Mouse (Mus musculus): ENCODE results near the gene Lsm14a. TPM values are rescaled to one million over a fixed set of nuclear protein-coding genes. Genes with fewer than 3 reads are reported as not detected.

The Lsm14a gene
- polyA plus RNA-seq (2015; fragmentation: Nextera tagmentation; extraction: Ambion mirVana) = 46.7 and 47.1 TPM in 2 replicates

GRCm38 (mm10) chr7:34393215-34393614 lies at the start of gene Lsm14a:
Lsm14a (minus strand) TSS chr7:34393315.
- H3K27ac ChIP-seq (ENCODE audit: low read depth, low read length) = no peak within 1 kb of the TSS
- ATAC-seq = no peak

GRCm38 (mm10) chr7:34438903-34439302 lies 45.8 kb upstream of the Lsm14a start:
- H3K9me3 ChIP-seq (ENCODE audit: control insufficient read depth) = no peaks in the 10 kb centered on the region
- 38% methylated on average over 6 of the region's 6 CpGs for WGBS
- no peaks in the 10 kb centered on the region for H3K36me3 ChIP-seq (ENCODE audit: control insufficient read depth, insufficient read depth)
- H3K27ac ChIP-seq (ENCODE audit: low read depth, low read length) = no peak overlapping the region
- H3K4me2 ChIP-seq (replicated peaks; ENCODE audit: low read depth) = no peak overlapping the region
- no peaks in the 10 kb centered on the region for H3K4me1 ChIP-seq (replicated peaks; ENCODE audit: control insufficient read depth, insufficient read depth, low read length)
- TF ChIP-seq CTCF (IDR thresholded peaks at IDR 0.05; ENCODE audit: low read depth) = peak; percentile 64
- H3K27me3 ChIP-seq (replicated peaks; ENCODE audit: control insufficient read depth, insufficient read depth, low read length) = no peaks in the 10 kb centered on the region
- H3K4me3 ChIP-seq (ENCODE audit: low read depth, low read length) = no peak overlapping the region
- no peak overlapping the region for H3K9ac ChIP-seq (ENCODE audit: low read depth, low read length)
- ATAC-seq = no peak

More at GRCm38 (mm10) chr7:34393215-34393614, at the start of gene Lsm14a:
- no peak within 1 kb of the TSS for H3K4me2 ChIP-seq (replicated peaks; ENCODE audit: low read depth)
- no peak for TF ChIP-seq CTCF (IDR thresholded peaks at IDR 0.05; ENCODE audit: low read depth)
- H3K27me3 ChIP-seq (replicated peaks; ENCODE audit: control insufficient read depth, insufficient read depth, low read length) = no peaks in the 10 kb centered on the region
- no peak within 1 kb of the TSS for H3K9ac ChIP-seq (ENCODE audit: low read depth, low read length)
- H3K9me3 ChIP-seq (ENCODE audit: control insufficient read depth) = no peaks in the 10 kb centered on the region
- H3K4me1 ChIP-seq (replicated peaks; ENCODE audit: control insufficient read depth, insufficient read depth, low read length) = 0 out of 2 replicates have a peak, but pooled peaks cover 3% of the 10 kb centered on the region
- no peak within 1 kb of the TSS for H3K4me3 ChIP-seq (ENCODE audit: low read depth, low read length)
- H3K36me3 ChIP-seq (ENCODE audit: control insufficient read depth, insufficient read depth) = no peaks in the 10 kb centered on the region

- H3K9ac ChIP-seq (ENCODE audit: low read depth, low read length) = no peak overlapping the region
- H3K4me2 ChIP-seq (replicated peaks; ENCODE audit: low read depth) = no peak overlapping the region
- H3K4me1 ChIP-seq (replicated peaks; ENCODE audit: control insufficient read depth, insufficient read depth, low read length) = no peaks in the 10 kb centered on the region
- no peaks in the 10 kb centered on the region for H3K9me3 ChIP-seq (ENCODE audit: control insufficient read depth)
- no peak for ATAC-seq
- 73% methylated on average over 1 of the region's 1 CpGs for WGBS
- H3K36me3 ChIP-seq (ENCODE audit: control insufficient read depth, insufficient read depth) = no peaks in the 10 kb centered on the region
- 0 out of 2 replicates have a peak, but pooled peaks have one; percentile 13 for TF ChIP-seq CTCF (IDR thresholded peaks at IDR 0.05; ENCODE audit: low read depth)
- no peak overlapping the region for H3K27ac ChIP-seq (ENCODE audit: low read depth, low read length)
- no peaks in the 10 kb centered on the region for H3K27me3 ChIP-seq (replicated peaks; ENCODE audit: control insufficient read depth, insufficient read depth, low read length)
- no peak overlapping the region for H3K4me3 ChIP-seq (ENCODE audit: low read depth, low read length)
These were observed 40.5 kb upstream of the Lsm14a start for GRCm38 (mm10) chr7:34433597-34433996.

GRCm38 (mm10) chr7:34421201-34421600 lies 28.1 kb upstream of the Lsm14a start:
- H3K36me3 ChIP-seq (ENCODE audit: control insufficient read depth, insufficient read depth) = no peaks in the 10 kb centered on the region
- no peak overlapping the region for H3K4me3 ChIP-seq (ENCODE audit: low read depth, low read length)
- no peak for TF ChIP-seq CTCF (IDR thresholded peaks at IDR 0.05; ENCODE audit: low read depth)
- WGBS = 81% methylated on average over 2 of the region's 2 CpGs
- no peak overlapping the region for H3K27ac ChIP-seq (ENCODE audit: low read depth, low read length)
- H3K9ac ChIP-seq (ENCODE audit: low read depth, low read length) = no peak overlapping the region
- H3K4me1 ChIP-seq (replicated peaks; ENCODE audit: control insufficient read depth, insufficient read depth, low read length) = no peaks in the 10 kb centered on the region
- no peak overlapping the region for H3K4me2 ChIP-seq (replicated peaks; ENCODE audit: low read depth)
- no peaks in the 10 kb centered on the region for H3K27me3 ChIP-seq (replicated peaks; ENCODE audit: control insufficient read depth, insufficient read depth, low read length)
- H3K9me3 ChIP-seq (ENCODE audit: control insufficient read depth) = no peaks in the 10 kb centered on the region
- ATAC-seq = no peak

- Histone ChIP-seq H3K27me3 (replicated peaks; ENCODE audit: control insufficient read depth, insufficient read depth, low read length) (no peaks in the 10 kb centered on the region), H3K27ac (ENCODE audit: low read depth, low read length) (no peak overlapping the region), H3K4me2 (replicated peaks; ENCODE audit: low read depth) (0 out of 2 replicates have a peak overlapping the region, but pooled peaks have one; percentile 3), H3K9me3 (ENCODE audit: control insufficient read depth) (no peaks in the 10 kb centered on the region), H3K4me3 (ENCODE audit: low read depth, low read length) (no peak overlapping the region), H3K4me1 (replicated peaks; ENCODE audit: control insufficient read depth, insufficient read depth, low read length) (no peaks in the 10 kb centered on the region), H3K9ac (ENCODE audit: low read depth, low read length) (no peak overlapping the region), H3K36me3 (ENCODE audit: control insufficient read depth, insufficient read depth) (no peaks in the 10 kb centered on the region)
- ATAC-seq = peak; percentile 56
- peak; percentile 96 for TF ChIP-seq CTCF (IDR thresholded peaks at IDR 0.05; ENCODE audit: low read depth)
- WGBS = 8% methylated on average over 8 of the region's 8 CpGs
These were observed 14.4 kb upstream of the Lsm14a start for GRCm38 (mm10) chr7:34407492-34407891.

GRCm38 (mm10) chr7:34403876-34404275 lies 10.8 kb upstream of the Lsm14a start:
- whole genome bisulfite sequencing = 60% methylated on average over 11 of the region's 11 CpGs
- Histone ChIP-seq H3K36me3 (ENCODE audit: control insufficient read depth, insufficient read depth) (no peaks in the 10 kb centered on the region), H3K27me3 (replicated peaks; ENCODE audit: control insufficient read depth, insufficient read depth, low read length) (no peaks in the 10 kb centered on the region), H3K27ac (ENCODE audit: low read depth, low read length) (no peak overlapping the region), H3K4me1 (replicated peaks; ENCODE audit: control insufficient read depth, insufficient read depth, low read length) (no peaks in the 10 kb centered on the region), H3K9ac (ENCODE audit: low read depth, low read length) (no peak overlapping the region), H3K4me2 (replicated peaks; ENCODE audit: low read depth) (no peak overlapping the region), H3K4me3 (ENCODE audit: low read depth, low read length) (no peak overlapping the region), H3K9me3 (ENCODE audit: control insufficient read depth) (no peaks in the 10 kb centered on the region)
- ATAC-seq = no peak
- no peak for TF ChIP-seq CTCF (IDR thresholded peaks at IDR 0.05; ENCODE audit: low read depth)

- no peaks in the 10 kb centered on the region for H3K36me3 ChIP-seq (ENCODE audit: control insufficient read depth, insufficient read depth)
- no peak overlapping the region for H3K4me2 ChIP-seq (replicated peaks; ENCODE audit: low read depth)
- TF ChIP-seq CTCF (IDR thresholded peaks at IDR 0.05; ENCODE audit: low read depth) = peak; percentile 35
- H3K4me3 ChIP-seq (ENCODE audit: low read depth, low read length) = no peak overlapping the region
- no peaks in the 10 kb centered on the region for H3K4me1 ChIP-seq (replicated peaks; ENCODE audit: control insufficient read depth, insufficient read depth, low read length)
- no peak for ATAC-seq
- no peaks in the 10 kb centered on the region for H3K9me3 ChIP-seq (ENCODE audit: control insufficient read depth)
- 60% methylated on average over 2 of the region's 4 CpGs for WGBS
- no peaks in the 10 kb centered on the region for H3K27me3 ChIP-seq (replicated peaks; ENCODE audit: control insufficient read depth, insufficient read depth, low read length)
- H3K27ac ChIP-seq (ENCODE audit: low read depth, low read length) = no peak overlapping the region
- H3K9ac ChIP-seq (ENCODE audit: low read depth, low read length) = no peak overlapping the region
These were observed 7.0 kb upstream of the Lsm14a start for GRCm38 (mm10) chr7:34400070-34400469.

Measured in intestine, postnatal 0 days (tissue).